Mouse (Mus musculus) liver, embryonic 15.5 days (tissue): Measurements from ENCODE around the gene Bglap2. TPM values are rescaled to one million over a fixed set of nuclear protein-coding genes. Genes with fewer than 3 reads are reported as not detected.
"Not testable (repeated sequence)": the region's sequence is repeated elsewhere in the genome, so short reads cannot be mapped to it uniquely, and the experiment has no call there.

Source experiments
- ATAC-seq: fragments of 200-750 bp; cut with Nextera tagmentation; 2 replicates; pipeline ENCODE4 v1.8.0; 2017; ENCODE audit warnings: moderate number of reproducible peaks, mild to moderate bottlenecking, moderate library complexity; ENCODE audit not compliant: insufficient read depth
- H3K27ac ChIP-seq: fragments of 300-500 bp; sonication (generic); replicated peaks from 2 replicates; pipeline ENCODE4 v1.5.1; 2015; ENCODE audit warnings: mild to moderate bottlenecking, inconsistent platforms
- H3K27me3 ChIP-seq: fragments of 300-500 bp; sonication (generic); 2 replicates; pipeline ENCODE4 v1.6.1; 2015; ENCODE audit warnings: mild to moderate bottlenecking, inconsistent platforms
- H3K36me3 ChIP-seq: fragments of 300-500 bp; sonication (generic); replicated peaks from 2 replicates; pipeline ENCODE4 v1.6.1; 2015; ENCODE audit warnings: moderate library complexity, mild to moderate bottlenecking, inconsistent platforms
- H3K4me1 ChIP-seq: fragments of 300-500 bp; sonication (generic); replicated peaks from 2 replicates; pipeline ENCODE4 v1.6.1; 2015; ENCODE audit warnings: inconsistent platforms
- H3K4me2 ChIP-seq: fragments of 300-500 bp; sonication (generic); 2 replicates; pipeline ENCODE4 v1.6.1; 2015; ENCODE audit warnings: moderate library complexity, mild to moderate bottlenecking, inconsistent platforms
- H3K4me3 ChIP-seq: fragments of 300-500 bp; sonication (generic); replicated peaks from 2 replicates; pipeline ENCODE4 v1.5.1; 2015; ENCODE audit warnings: mild to moderate bottlenecking, inconsistent platforms
- H3K9ac ChIP-seq: fragments of 300-500 bp; sonication (generic); 2 replicates; pipeline ENCODE4 v1.6.1; 2015; ENCODE audit warnings: moderate library complexity, mild to moderate bottlenecking, inconsistent platforms
- H3K9me3 ChIP-seq: fragments of 300-500 bp; sonication (generic); replicated peaks from 2 replicates; pipeline ENCODE4 v1.6.1; 2016; ENCODE audit warnings: inconsistent platforms
- WGBS: fragments of 180-500 bp; shearing (Covaris S2); methylation state at CpG from one replicate; pipeline ENCODE4 v1.1.7; 2015; ENCODE audit warnings: mixed read lengths; ENCODE audit not compliant: insufficient replicate concordance; 5-methylcytosine and 5-hydroxymethylcytosine counted together
- polyA plus RNA-seq: library from polyadenylated mRNA; unstranded; fragments of >200 nt; fragmentation: Nextera tagmentation; extraction: Ambion mirVana; gene quantifications from 2 replicates; pipeline ENCODE4 v1.2.1, GENCODE M21; 2015

Bglap2 gene
- polyA plus RNA-seq, 1 experiment from 2014 or later: not detected

DNA sequence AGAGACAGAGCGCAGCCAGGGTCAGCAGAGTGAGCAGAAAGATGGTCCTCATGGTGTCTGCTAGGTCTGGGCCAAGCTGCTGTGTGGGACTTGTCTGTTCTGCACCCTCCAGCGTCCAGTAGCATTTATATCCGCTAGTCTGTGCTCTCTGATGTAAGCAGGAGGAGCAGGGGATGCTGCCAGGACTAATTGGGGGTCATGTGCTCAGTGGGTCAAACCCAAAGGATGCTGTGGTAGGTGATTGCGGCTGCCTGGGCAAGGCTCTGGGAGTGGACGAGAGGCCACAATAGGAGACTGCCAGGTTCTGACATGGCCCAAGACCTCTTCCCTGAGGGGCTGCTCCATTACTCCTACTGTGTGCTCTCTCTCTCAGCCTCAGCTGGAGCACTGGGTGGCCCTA is 5.9 kb upstream of the Bglap2 start, which contains the start of gene Bglap:
Gene Bglap, minus strand, starts transcription at position 101 of the 400 bp plus-strand sequence.
- 79% methylated on average over 5 of the region's 5 CpGs for WGBS
- no peaks in the 10 kb centered on the region for H3K9me3 ChIP-seq
- H3K27ac ChIP-seq: no peak within 1 kb of the TSS
- no peak within 1 kb of the TSS for H3K9ac ChIP-seq
- no peak for ATAC-seq
- H3K4me3 ChIP-seq: no peak within 1 kb of the TSS
- no peaks in the 10 kb centered on the region for H3K36me3 ChIP-seq
- no peaks in the 10 kb centered on the region for H3K27me3 ChIP-seq
- H3K4me1 ChIP-seq: peaks cover 4% of the 10 kb centered on the region; the same call in 1 of the 2 replicates
- H3K4me2 ChIP-seq: no peak within 1 kb of the TSS

- not testable (repeated sequence) for H3K27me3 ChIP-seq, H3K36me3 ChIP-seq, ATAC-seq, H3K4me3 ChIP-seq, H3K9ac ChIP-seq, H3K4me2 ChIP-seq, H3K27ac ChIP-seq, H3K4me1 ChIP-seq, H3K9me3 ChIP-seq
- WGBS: 22% methylated on average over 1 of the region's 7 CpGs
Observed at GRCm38 (mm10) chr3:88382383-88382782, 3.9 kb upstream of the Bglap2 start.

DNA sequence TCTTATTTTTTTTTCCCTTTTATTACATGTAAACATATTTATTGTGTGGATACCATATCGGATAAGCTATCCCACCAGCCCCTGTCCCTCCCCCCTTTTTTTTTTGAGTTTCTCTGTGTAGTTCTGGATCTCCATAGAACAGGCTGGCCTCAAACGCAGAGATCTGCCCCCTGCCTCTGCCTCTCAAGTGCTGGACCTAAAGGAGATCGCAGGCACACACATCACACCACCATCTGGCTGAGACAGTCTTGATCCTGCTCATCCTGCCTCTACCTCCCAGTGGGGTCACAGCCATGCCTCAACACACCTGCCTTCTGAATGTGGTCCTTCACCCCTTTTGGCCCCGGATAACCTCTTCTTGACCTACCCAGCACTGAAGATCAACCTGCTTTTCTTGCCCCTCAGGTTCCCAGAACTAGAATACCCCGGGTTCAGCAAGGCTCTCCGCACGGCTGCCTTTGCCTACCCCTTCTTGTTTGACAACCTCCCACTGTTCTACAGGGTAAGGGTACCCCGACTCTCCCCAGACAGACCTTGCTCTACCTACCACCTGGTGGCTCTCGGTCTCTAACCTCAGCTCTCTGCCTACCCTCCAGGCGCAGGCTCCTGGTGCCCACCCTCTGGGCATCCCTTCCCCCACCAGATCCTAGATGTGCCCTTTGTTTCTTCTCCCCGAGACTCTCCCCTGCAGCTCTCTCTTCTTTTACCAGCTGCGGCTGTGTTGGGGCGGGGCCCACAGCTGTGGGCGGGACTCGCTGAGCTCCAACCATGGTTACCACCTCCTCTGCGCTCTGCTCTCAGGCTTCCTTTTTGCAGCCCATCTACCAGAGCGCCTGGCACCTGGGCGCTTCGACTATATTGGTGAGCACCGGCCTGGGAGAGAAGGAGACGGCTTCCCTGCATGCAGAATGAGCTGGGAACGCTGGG is 3.2 kb upstream of the Bglap2 start:
- not testable (repeated sequence) for H3K9me3 ChIP-seq, H3K27me3 ChIP-seq, H3K4me1 ChIP-seq, H3K9ac ChIP-seq, H3K27ac ChIP-seq, H3K36me3 ChIP-seq
- 0 out of 2 replicates have a peak overlapping the region, but pooled peaks have one; percentile 7 for H3K4me3 ChIP-seq
- WGBS: 8% methylated on average over 22 of the region's 22 CpGs
- H3K4me2 ChIP-seq: peak overlapping the region; percentile 52
- peak; percentile 68 for ATAC-seq

DNA sequence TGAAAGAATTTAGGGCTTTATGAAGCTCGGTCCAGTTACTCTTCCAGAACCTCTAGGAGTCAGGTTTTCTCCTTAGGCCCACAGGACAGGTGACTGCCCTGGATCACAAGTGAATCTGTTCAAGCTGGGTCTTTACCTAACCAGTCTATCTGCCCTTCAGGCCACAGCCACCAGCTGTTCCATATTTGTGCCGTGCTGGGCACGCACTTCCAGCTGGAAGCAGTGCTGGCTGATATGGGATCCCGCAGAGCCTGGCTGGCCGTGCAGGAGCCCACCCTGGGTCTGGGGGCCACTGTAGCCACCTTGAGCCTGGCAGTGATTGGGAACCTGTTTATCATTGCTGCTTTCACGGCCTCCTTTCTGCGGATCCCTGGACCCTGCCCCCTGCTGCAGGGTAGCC is 1.9 kb downstream of the Bglap2 start:
- H3K9me3 ChIP-seq, H3K36me3 ChIP-seq, H3K4me3 ChIP-seq, H3K27ac ChIP-seq, ATAC-seq, H3K4me1 ChIP-seq, H3K27me3 ChIP-seq, H3K9ac ChIP-seq: not testable (repeated sequence)
- peak overlapping the region; percentile 54 for H3K4me2 ChIP-seq
- 42% methylated on average over 7 of the region's 7 CpGs for WGBS

GRCm38 (mm10) chr3:88375750-88376626 is 2.5 kb downstream of the Bglap2 start:
- H3K4me3 ChIP-seq, H3K27ac ChIP-seq, H3K9me3 ChIP-seq, H3K27me3 ChIP-seq, H3K4me1 ChIP-seq, H3K36me3 ChIP-seq, H3K9ac ChIP-seq: not testable (repeated sequence)
- WGBS: 12% methylated on average over 19 of the region's 19 CpGs
- ATAC-seq: peak; percentile 74
- H3K4me2 ChIP-seq: peak overlapping the region; percentile 54

GRCm38 (mm10) chr3:88372643-88373042 is 5.9 kb downstream of the Bglap2 start, which contains the start of gene Bglap3:
TSS of gene Bglap3 (minus strand) at chr3:88372743.
- H3K4me1 ChIP-seq, H3K9ac ChIP-seq: not testable (repeated sequence)
- WGBS: 79% methylated on average over 9 of the region's 9 CpGs

DNA sequence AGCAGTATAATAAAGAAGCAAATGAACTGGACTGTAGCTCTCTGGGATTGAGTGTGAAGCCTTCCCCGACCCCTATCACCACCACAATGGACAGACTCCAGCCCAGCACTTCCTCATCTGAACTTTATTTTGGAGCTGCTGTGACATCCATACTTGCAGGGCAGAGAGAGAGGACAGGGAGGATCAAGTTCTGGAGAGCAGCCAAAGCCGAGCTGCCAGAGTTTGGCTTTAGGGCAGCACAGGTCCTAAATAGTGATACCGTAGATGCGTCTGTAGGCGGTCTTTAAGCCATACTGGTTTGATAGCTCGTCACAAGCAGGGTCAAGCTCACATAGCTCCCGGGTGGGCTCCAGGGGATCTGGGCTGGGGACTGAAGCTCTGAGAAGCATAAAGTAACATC is 10.0 kb downstream of the Bglap2 start:
- H3K9me3 ChIP-seq, H3K4me2 ChIP-seq, H3K36me3 ChIP-seq, H3K4me3 ChIP-seq, H3K27ac ChIP-seq, H3K9ac ChIP-seq, ATAC-seq: not testable (repeated sequence)
- WGBS: 63% methylated on average over 7 of the region's 7 CpGs
- Histone ChIP-seq H3K4me1 (peaks cover 33% of the 10 kb centered on the region), H3K27me3 (peaks cover 36% of the 10 kb centered on the region)

More at GRCm38 (mm10) chr3:88372643-88373042, 5.9 kb downstream of the Bglap2 start, which contains the start of gene Bglap3:
- H3K27me3 ChIP-seq, H3K4me2 ChIP-seq, H3K4me3 ChIP-seq, H3K27ac ChIP-seq, H3K36me3 ChIP-seq, ATAC-seq, H3K9me3 ChIP-seq: not testable (repeated sequence)

DNA sequence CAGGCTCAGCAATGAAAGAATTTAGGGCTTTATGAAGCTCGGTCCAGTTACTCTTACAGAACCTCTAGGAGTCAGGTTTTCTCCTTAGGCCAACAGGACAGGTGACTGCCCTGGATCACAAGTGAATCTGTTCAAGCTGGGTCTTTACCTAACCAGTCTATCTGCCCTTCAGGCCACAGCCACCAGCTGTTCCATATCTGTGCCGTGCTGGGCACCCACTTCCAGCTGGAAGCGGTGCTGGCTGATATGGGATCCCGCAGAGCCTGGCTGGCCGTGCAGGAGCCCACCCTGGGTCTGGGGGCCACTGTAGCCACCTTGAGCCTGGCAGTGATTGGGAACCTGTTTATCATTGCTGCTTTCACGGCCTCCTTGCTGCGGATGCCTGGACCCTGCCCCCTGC is 11.0 kb downstream of the Bglap2 start:
- H3K4me2 ChIP-seq: not testable (repeated sequence)

DNA sequence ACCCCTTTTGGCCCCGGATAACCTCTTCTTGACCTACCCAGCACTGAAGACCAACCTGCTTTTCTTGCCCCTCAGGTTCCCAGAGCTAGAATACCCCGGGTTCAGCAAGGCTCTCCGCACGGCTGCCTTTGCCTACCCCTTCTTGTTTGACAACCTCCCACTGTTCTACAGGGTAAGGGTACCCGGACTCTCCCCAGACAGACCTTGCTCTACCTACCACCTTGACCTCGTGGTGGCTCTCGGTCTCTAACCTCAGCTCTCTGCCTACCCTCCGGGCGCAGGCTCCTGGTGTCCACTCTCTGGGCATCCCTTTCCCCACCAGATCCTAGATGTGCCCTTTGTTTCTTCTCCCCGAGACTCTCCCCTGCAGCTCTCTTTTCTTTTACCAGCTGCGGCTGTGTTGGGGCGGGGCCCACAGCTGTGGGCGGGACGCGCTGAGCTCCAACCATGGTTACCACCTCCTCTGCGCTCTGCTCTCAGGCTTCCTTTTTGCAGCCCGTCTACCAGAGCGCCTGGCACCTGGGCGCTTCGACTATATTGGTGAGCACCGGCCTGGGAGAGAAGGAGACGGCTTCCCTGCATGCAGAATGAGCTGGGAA is 11.6 kb downstream of the Bglap2 start:
- Histone ChIP-seq H3K27me3 (peaks cover 36% of the 10 kb centered on the region), H3K4me2 (peak overlapping the region; percentile 62), H3K4me3 (peak overlapping the region; percentile 28; the same call in 1 of the 2 replicates), H3K4me1 (peaks cover 49% of the 10 kb centered on the region), H3K9ac (peak overlapping the region; percentile 27; the same call in 1 of the 2 replicates)
- H3K36me3 ChIP-seq, H3K9me3 ChIP-seq, ATAC-seq, H3K27ac ChIP-seq: not testable (repeated sequence)
- 8% methylated on average over 21 of the region's 22 CpGs for WGBS

More for the DNA sequence above, 11.0 kb downstream of the Bglap2 start:
- H3K4me3 ChIP-seq, H3K9me3 ChIP-seq, ATAC-seq, H3K27ac ChIP-seq, H3K36me3 ChIP-seq, H3K9ac ChIP-seq: not testable (repeated sequence)
- 48% methylated on average over 3 of the region's 7 CpGs for WGBS
- Histone ChIP-seq H3K27me3 (peaks cover 36% of the 10 kb centered on the region), H3K4me1 (peaks cover 43% of the 10 kb centered on the region)

DNA sequence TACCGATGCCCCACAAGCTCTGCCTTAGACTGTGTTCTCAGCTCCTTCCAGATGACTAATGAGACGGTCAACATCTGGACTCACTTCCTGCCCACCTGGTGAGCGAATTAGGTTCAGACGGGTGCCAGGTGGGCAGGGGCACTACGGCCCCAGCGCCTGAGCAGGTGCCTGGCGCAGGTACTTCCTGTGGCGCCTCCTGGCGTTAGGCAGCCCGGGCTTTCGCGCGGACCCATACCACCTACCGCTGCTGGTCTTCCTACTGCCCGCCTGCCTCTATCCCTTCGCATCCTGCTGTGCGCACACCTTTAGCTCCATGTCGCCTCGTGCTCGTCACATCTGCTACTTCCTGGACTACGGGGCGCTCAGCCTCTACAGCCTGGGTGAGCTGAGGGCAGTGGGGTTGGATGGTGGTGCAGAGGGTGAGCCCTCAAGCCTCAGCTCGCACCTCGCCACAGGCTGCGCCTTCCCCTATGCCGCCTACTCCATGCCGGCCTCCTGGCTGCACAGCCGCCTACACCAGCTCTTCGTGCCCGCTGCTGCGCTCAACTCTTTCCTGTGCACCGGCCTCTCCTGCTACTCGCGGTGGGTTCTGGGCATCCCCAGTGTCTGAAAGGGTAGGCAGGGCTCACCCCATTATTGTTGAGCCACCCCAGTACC is 12.7 kb downstream of the Bglap2 start:
- Histone ChIP-seq H3K4me2 (peak overlapping the region; percentile 80), H3K36me3 (peaks cover 18% of the 10 kb centered on the region), H3K27me3 (peaks cover 36% of the 10 kb centered on the region), H3K9me3 (0 out of 2 replicates have a peak, but pooled peaks cover 2% of the 10 kb centered on the region), H3K4me1 (peaks cover 60% of the 10 kb centered on the region), H3K27ac (no peak overlapping the region), H3K4me3 (peak overlapping the region; percentile 59), H3K9ac (no peak overlapping the region)
- no peak for ATAC-seq
- WGBS: 33% methylated on average over 34 of the region's 34 CpGs
